Mouse (Mus musculus) MEL (cell line): Measurements from ENCODE around the gene Pdpn.

Source experiments
- CTCF ChIP-seq, 3 experiments: IDR thresholded peaks in 2 of 3; conservative IDR thresholded peaks in 1 of 3; 2 replicates each; pipeline ENCODE4 v1.5.1; 2011 to 2012; ENCODE audit warnings: low read length in 3 of 3, low read depth in 2 of 3, mild to moderate bottlenecking in 2 of 3, improper control_type of control experiment in 1 of 3, inconsistent platforms in 1 of 3, mixed read lengths in 1 of 3, moderate library complexity in 1 of 3; ENCODE audit not compliant: control insufficient read depth in 1 of 3, insufficient read depth in 1 of 3, poor library complexity in 1 of 3, severe bottlenecking in 1 of 3
- ELF1 ChIP-seq: IDR thresholded peaks from 2 replicates; pipeline ENCODE4 v1.6.1; 2014; ENCODE audit warnings: low read depth, mild to moderate bottlenecking, inconsistent platforms, low read length, improper control_type of control experiment, moderate library complexity
- EP300 ChIP-seq, 2 experiments: IDR thresholded peaks; 2 replicates each; pipeline ENCODE4 v1.6.1; 2011; ENCODE audit warnings: improper control_type of control experiment in 2 of 2, low read length in 2 of 2, low read depth in 1 of 2, mild to moderate bottlenecking in 1 of 2
- KAT2A ChIP-seq: conservative IDR thresholded peaks from 2 replicates; pipeline ENCODE4 v1.6.1; 2012; ENCODE audit warnings: low read depth, low read length, improper control_type of control experiment, inconsistent platforms
- MAFK ChIP-seq: IDR thresholded peaks from 2 replicates; pipeline ENCODE4 v1.6.1; 2011; ENCODE audit warnings: low read depth, mild to moderate bottlenecking, low read length, improper control_type of control experiment, borderline replicate concordance
- MYC ChIP-seq: IDR thresholded peaks from 2 replicates; pipeline ENCODE4 v1.6.1; 2011; ENCODE audit warnings: low read depth, mild to moderate bottlenecking, low read length, improper control_type of control experiment, moderate library complexity
- POLR2A ChIP-seq, 2 experiments: IDR thresholded peaks; 2 replicates each; pipeline ENCODE4 v1.6.1; 2011 to 2012; ENCODE audit warnings: low read length in 2 of 2, mild to moderate bottlenecking in 2 of 2, control low read depth in 1 of 2, improper control_type of control experiment in 1 of 2, low read depth in 1 of 2, moderate library complexity in 1 of 2; ENCODE audit not compliant: control insufficient read depth in 1 of 2, insufficient read depth in 1 of 2, poor library complexity in 1 of 2
- TBP ChIP-seq: IDR thresholded peaks from 2 replicates; pipeline ENCODE4 v1.8.0; 2011; ENCODE audit warnings: low read depth, low read length, improper control_type of control experiment
- UBTF ChIP-seq: IDR thresholded peaks from 2 replicates; pipeline ENCODE4 v1.6.1; 2012; ENCODE audit warnings: low read depth, mild to moderate bottlenecking, inconsistent platforms, low read length, improper control_type of control experiment, moderate library complexity, borderline replicate concordance; ENCODE audit not compliant: insufficient read depth
- USF1 ChIP-seq: IDR thresholded peaks from 2 replicates; pipeline ENCODE4 v1.6.1; 2014; ENCODE audit warnings: low read depth, mild to moderate bottlenecking, inconsistent platforms, low read length, improper control_type of control experiment, moderate library complexity
- USF2 ChIP-seq, 2 experiments: IDR thresholded peaks; 2 replicates each; pipeline ENCODE4 v1.6.1; 2011 to 2012; ENCODE audit warnings: improper control_type of control experiment in 2 of 2, low read length in 2 of 2, borderline replicate concordance in 1 of 2, inconsistent platforms in 1 of 2, low read depth in 1 of 2, mild to moderate bottlenecking in 1 of 2; ENCODE audit not compliant: insufficient read depth in 1 of 2
- ZKSCAN1 ChIP-seq: IDR thresholded peaks from 2 replicates; pipeline ENCODE4 v1.6.1; 2012; ENCODE audit warnings: low read depth, mild to moderate bottlenecking, inconsistent platforms, low read length, improper control_type of control experiment, moderate library complexity

GRCm38 (mm10) chr4:143300113-143300688 lies 837 bp upstream of the Pdpn start:
- no peak for TF ChIP-seq EP300 (IDR thresholded peaks at IDR 0.05; ENCODE audit: low read depth in 1 of 2, low read length in 2 of 2)
- TF ChIP-seq ZKSCAN1, result no peak
- no peak for TF ChIP-seq POLR2A (IDR thresholded peaks at IDR 0.05; ENCODE audit: control insufficient read depth in 1 of 2, insufficient read depth in 1 of 2, low read depth in 1 of 2, low read length in 2 of 2, poor library complexity in 1 of 2)
- TF ChIP-seq CTCF (IDR thresholded peaks at IDR 0.05 in 2 of 3, conservative IDR thresholded peaks at IDR 0.05 in 1 of 3; ENCODE audit: control insufficient read depth in 1 of 3, insufficient read depth in 1 of 3, low read depth in 2 of 3, low read length in 3 of 3, poor library complexity in 1 of 3, severe bottlenecking in 1 of 3), result no peak
- no peak for TF ChIP-seq ELF1
- TF ChIP-seq USF1, result no peak
- TF ChIP-seq MAFK, result no peak
- no peak for TF ChIP-seq MYC
- no peak for TF ChIP-seq KAT2A
- no peak for TF ChIP-seq UBTF
- TF ChIP-seq TBP, result no peak
- TF ChIP-seq USF2 (IDR thresholded peaks at IDR 0.05; ENCODE audit: borderline replicate concordance in 1 of 2, insufficient read depth in 1 of 2, low read depth in 1 of 2, low read length in 2 of 2), result no peak
